Mouse (Mus musculus): Measurements from ENCODE around the gene Aff1. TPM values are rescaled to one million over a fixed set of nuclear protein-coding genes. Genes with fewer than 3 reads are reported as not detected.
A peak's percentile ranks its signal among the peaks of the same experiment; 100 is the strongest.

The Aff1 gene
- polyA plus RNA-seq, 2 experiments, result 7.0 to 17.1 TPM

GRCm38 (mm10) chr5:103738509-103738908 lies 46.3 kb downstream of the Aff1 start:
- 38% methylated on average over 5 of the region's 5 CpGs for WGBS (ENCODE audit: insufficient replicate concordance)
- H3K4me3 ChIP-seq (ENCODE audit: insufficient read depth in 1 of 2, low read depth in 2 of 2, low read length in 2 of 2), result peak overlapping the region in 1 of 2 experiments; percentile 40; a peak in 1 of 4 replicates

GRCm38 (mm10) chr5:103739163-103739562 lies 47.0 kb downstream of the Aff1 start:
- H3K4me3 ChIP-seq (ENCODE audit: insufficient read depth in 1 of 2, low read depth in 2 of 2, low read length in 2 of 2), result no peak overlapping the region
- H3K9ac ChIP-seq (replicated peaks), result peak overlapping the region; percentile 10
- 0 out of 2 replicates have a peak, but pooled peaks have one; percentile 1 for ATAC-seq (ENCODE audit: insufficient read depth)
- peaks cover 89 to 90% of the 10 kb centered on the region in 2 experiments for H3K4me1 ChIP-seq (replicated peaks; ENCODE audit: control insufficient read depth in 2 of 2, insufficient read depth in 2 of 2, low read length in 1 of 2)
- H3K27me3 ChIP-seq (ENCODE audit: control insufficient read depth, insufficient read depth, low read length), result no peaks in the 10 kb centered on the region
- TF ChIP-seq EP300 (IDR thresholded peaks at IDR 0.05; ENCODE audit: low read depth) (peak; percentile 78), CTCF (IDR thresholded peaks at IDR 0.05; ENCODE audit: low read depth) (no peak)
- no peak for DNase-seq (ENCODE audit: low read depth in 3 of 3, low spot score in 3 of 3)
- 43% methylated on average over 5 of the region's 5 CpGs for WGBS (ENCODE audit: insufficient replicate concordance)
- H3K36me3 ChIP-seq (replicated peaks; ENCODE audit: control insufficient read depth, insufficient read depth, low read depth), result no peaks in the 10 kb centered on the region
- no peaks in the 10 kb centered on the region for H3K9me3 ChIP-seq (ENCODE audit: control insufficient read depth, low read length)
- H3K4me2 ChIP-seq (ENCODE audit: low read depth), result peak overlapping the region; percentile 86
- H3K27ac ChIP-seq, result peak overlapping the region; percentile 98

More at GRCm38 (mm10) chr5:103738509-103738908, 46.3 kb downstream of the Aff1 start:
- Histone ChIP-seq H3K4me1 (replicated peaks; ENCODE audit: control insufficient read depth in 2 of 2, insufficient read depth in 2 of 2, low read length in 1 of 2) (peaks cover 84 to 88% of the 10 kb centered on the region in 2 experiments), H3K9me3 (ENCODE audit: control insufficient read depth, low read length) (no peaks in the 10 kb centered on the region), H3K9ac (replicated peaks) (peak overlapping the region; percentile 81), H3K27me3 (ENCODE audit: control insufficient read depth, insufficient read depth, low read length) (no peaks in the 10 kb centered on the region), H3K36me3 (replicated peaks; ENCODE audit: control insufficient read depth, insufficient read depth, low read depth) (no peaks in the 10 kb centered on the region), H3K4me2 (ENCODE audit: low read depth) (peak overlapping the region; percentile 86), H3K27ac (peak overlapping the region; percentile 98)
- no peak for DNase-seq (ENCODE audit: low read depth in 3 of 3, low spot score in 3 of 3)
- no peak for ATAC-seq (ENCODE audit: insufficient read depth)
- no peak for TF ChIP-seq EP300 (IDR thresholded peaks at IDR 0.05; ENCODE audit: low read depth)

- no peaks in the 10 kb centered on the region for H3K27me3 ChIP-seq (ENCODE audit: control insufficient read depth, insufficient read depth, low read length)
- WGBS (ENCODE audit: insufficient replicate concordance), result 55% methylated on average over 5 of the region's 5 CpGs
- DNase-seq (ENCODE audit: low read depth in 3 of 3, low spot score in 3 of 3) (no peak), ATAC-seq (ENCODE audit: insufficient read depth) (no peak)
- H3K9ac ChIP-seq (replicated peaks), result peak overlapping the region; percentile 35
- peak overlapping the region; percentile 7; the same call in 1 of the 2 replicates for H3K4me2 ChIP-seq (ENCODE audit: low read depth)
- peaks cover 91% of the 10 kb centered on the region in 2 experiments for H3K4me1 ChIP-seq (replicated peaks; ENCODE audit: control insufficient read depth in 2 of 2, insufficient read depth in 2 of 2, low read length in 1 of 2)
- H3K27ac ChIP-seq, result peak overlapping the region; percentile 98
- no peak overlapping the region for H3K4me3 ChIP-seq (ENCODE audit: insufficient read depth in 1 of 2, low read depth in 2 of 2, low read length in 2 of 2)
- no peaks in the 10 kb centered on the region for H3K36me3 ChIP-seq (replicated peaks; ENCODE audit: control insufficient read depth, insufficient read depth, low read depth)
- TF ChIP-seq EP300 (IDR thresholded peaks at IDR 0.05; ENCODE audit: low read depth) (no peak), CTCF (IDR thresholded peaks at IDR 0.05; ENCODE audit: low read depth) (no peak)
- H3K9me3 ChIP-seq (ENCODE audit: control insufficient read depth, low read length), result no peaks in the 10 kb centered on the region
These were observed 48.1 kb downstream of the Aff1 start for GRCm38 (mm10) chr5:103740093-103740902.

GRCm38 (mm10) chr5:103740903-103741246 lies 48.7 kb downstream of the Aff1 start:
- H3K4me1 ChIP-seq (replicated peaks; ENCODE audit: control insufficient read depth in 2 of 2, insufficient read depth in 2 of 2, low read length in 1 of 2), result peaks cover 91 to 94% of the 10 kb centered on the region in 2 experiments
- H3K4me3 ChIP-seq (ENCODE audit: insufficient read depth in 1 of 2, low read depth in 2 of 2, low read length in 2 of 2), result no peak overlapping the region
- no peaks in the 10 kb centered on the region for H3K36me3 ChIP-seq (replicated peaks; ENCODE audit: control insufficient read depth, insufficient read depth, low read depth)
- TF ChIP-seq CTCF (IDR thresholded peaks at IDR 0.05; ENCODE audit: low read depth), result no peak
- TF ChIP-seq EP300 (IDR thresholded peaks at IDR 0.05; ENCODE audit: low read depth), result 0 out of 2 replicates have a peak, but pooled peaks have one; percentile 15
- no peaks in the 10 kb centered on the region for H3K9me3 ChIP-seq (ENCODE audit: control insufficient read depth, low read length)
- DNase-seq (ENCODE audit: low read depth in 3 of 3, low spot score in 3 of 3) (no peak), ATAC-seq (ENCODE audit: insufficient read depth) (no peak)
- 78% methylated on average over 1 of the region's 1 CpGs for WGBS (ENCODE audit: insufficient replicate concordance)
- peak overlapping the region; percentile 98 for H3K27ac ChIP-seq
- H3K9ac ChIP-seq (replicated peaks), result peak overlapping the region; percentile 35
- no peaks in the 10 kb centered on the region for H3K27me3 ChIP-seq (ENCODE audit: control insufficient read depth, insufficient read depth, low read length)
- H3K4me2 ChIP-seq (ENCODE audit: low read depth), result peak overlapping the region; percentile 78; the same call in 1 of the 2 replicates

GRCm38 (mm10) chr5:103741443-103741842 lies 49.3 kb downstream of the Aff1 start:
- no peak overlapping the region for H3K4me3 ChIP-seq (ENCODE audit: insufficient read depth in 1 of 2, low read depth in 2 of 2, low read length in 2 of 2)
- ATAC-seq (ENCODE audit: insufficient read depth) (no peak), DNase-seq (ENCODE audit: low read depth in 3 of 3, low spot score in 3 of 3) (no peak)
- peaks cover 92 to 94% of the 10 kb centered on the region in 2 experiments for H3K4me1 ChIP-seq (replicated peaks; ENCODE audit: control insufficient read depth in 2 of 2, insufficient read depth in 2 of 2, low read length in 1 of 2)
- peak overlapping the region; percentile 73 for H3K9ac ChIP-seq (replicated peaks)
- H3K4me2 ChIP-seq (ENCODE audit: low read depth), result peak overlapping the region; percentile 78
- no peaks in the 10 kb centered on the region for H3K36me3 ChIP-seq (replicated peaks; ENCODE audit: control insufficient read depth, insufficient read depth, low read depth)
- H3K27me3 ChIP-seq (ENCODE audit: control insufficient read depth, insufficient read depth, low read length), result no peaks in the 10 kb centered on the region
- 8% methylated on average over 1 of the region's 1 CpGs for WGBS (ENCODE audit: insufficient replicate concordance)
- H3K9me3 ChIP-seq (ENCODE audit: control insufficient read depth, low read length), result no peaks in the 10 kb centered on the region
- TF ChIP-seq EP300 (IDR thresholded peaks at IDR 0.05; ENCODE audit: low read depth) (no peak), CTCF (IDR thresholded peaks at IDR 0.05; ENCODE audit: low read depth) (peak; percentile 9; the same call in 1 of the 2 replicates)
- H3K27ac ChIP-seq, result peak overlapping the region; percentile 98

Data from liver, embryonic 14.5 days (tissue).